Mouse (Mus musculus) intestine, postnatal 0 days (tissue): ENCODE data around the gene Dact3. TPM values are rescaled to one million over a fixed set of nuclear protein-coding genes. Genes with fewer than 3 reads are reported as not detected.
A peak's percentile ranks its signal among the peaks of the same experiment; 100 is the strongest.

Source experiments
- ATAC-seq: fragments of 200-750 bp; cut with Nextera tagmentation; 2 replicates; pipeline ENCODE4 v1.8.0; 2017; ENCODE audit warnings: mild to moderate bottlenecking, moderate TSS enrichment, moderate library complexity
- H3K27ac ChIP-seq: fragments of 300-500 bp; sonication (generic); 2 replicates; pipeline ENCODE4 v1.5.1; 2014; ENCODE audit warnings: mild to moderate bottlenecking, low read depth, low read length, moderate library complexity
- H3K27me3 ChIP-seq: fragments of 300-500 bp; sonication (generic); replicated peaks from 2 replicates; pipeline ENCODE4 v1.6.1; 2014; ENCODE audit warnings: low read length, mixed read lengths; ENCODE audit not compliant: control insufficient read depth, insufficient read depth
- H3K36me3 ChIP-seq: fragments of 300-500 bp; sonication (generic); 2 replicates; pipeline ENCODE4 v1.6.1; 2014; ENCODE audit warnings: mild to moderate bottlenecking, moderate library complexity; ENCODE audit not compliant: control insufficient read depth, insufficient read depth
- H3K4me1 ChIP-seq: fragments of 300-500 bp; sonication (generic); replicated peaks from 2 replicates; pipeline ENCODE4 v1.6.1; 2014; ENCODE audit warnings: antibody characterized with exemption, low read length, mixed read lengths; ENCODE audit not compliant: control insufficient read depth, insufficient read depth
- H3K4me2 ChIP-seq: fragments of 300-500 bp; sonication (generic); replicated peaks from 2 replicates; pipeline ENCODE4 v1.6.1; 2014; ENCODE audit warnings: low read depth, mild to moderate bottlenecking, moderate library complexity
- H3K4me3 ChIP-seq: fragments of 300-500 bp; sonication (generic); 2 replicates; pipeline ENCODE4 v1.5.1; 2014; ENCODE audit warnings: low read depth, low read length
- H3K9ac ChIP-seq: fragments of 300-500 bp; sonication (generic); 2 replicates; pipeline ENCODE4 v1.6.1; 2014; ENCODE audit warnings: mild to moderate bottlenecking, low read depth, low read length
- H3K9me3 ChIP-seq: fragments of 300-500 bp; sonication (generic); 2 replicates; pipeline ENCODE4 v1.6.1; 2016; ENCODE audit warnings: mixed run types; ENCODE audit not compliant: control insufficient read depth
- CTCF ChIP-seq: sonication (generic); IDR thresholded peaks from 2 replicates; pipeline ENCODE4 v1.5.1; 2016; ENCODE audit warnings: low read depth, mild to moderate bottlenecking, control low read depth, antibody characterized with exemption, moderate library complexity
- WGBS: fragments of 180-500 bp; shearing (Covaris S2); extraction: QIAGEN DNeasy Blood & Tissue Kit; methylation state at CpG from one replicate; pipeline ENCODE4 v1.1.7; 2014; 5-methylcytosine and 5-hydroxymethylcytosine counted together
- polyA plus RNA-seq: library from polyadenylated mRNA; unstranded; fragments of >200 nt; fragmentation: Nextera tagmentation; extraction: Ambion mirVana; gene quantifications from 2 replicates; pipeline ENCODE4 v1.2.1, GENCODE M21; 2015

The Dact3 gene
- polyA plus RNA-seq, 1 experiment from 2014 or later = 3.7 TPM

DNA sequence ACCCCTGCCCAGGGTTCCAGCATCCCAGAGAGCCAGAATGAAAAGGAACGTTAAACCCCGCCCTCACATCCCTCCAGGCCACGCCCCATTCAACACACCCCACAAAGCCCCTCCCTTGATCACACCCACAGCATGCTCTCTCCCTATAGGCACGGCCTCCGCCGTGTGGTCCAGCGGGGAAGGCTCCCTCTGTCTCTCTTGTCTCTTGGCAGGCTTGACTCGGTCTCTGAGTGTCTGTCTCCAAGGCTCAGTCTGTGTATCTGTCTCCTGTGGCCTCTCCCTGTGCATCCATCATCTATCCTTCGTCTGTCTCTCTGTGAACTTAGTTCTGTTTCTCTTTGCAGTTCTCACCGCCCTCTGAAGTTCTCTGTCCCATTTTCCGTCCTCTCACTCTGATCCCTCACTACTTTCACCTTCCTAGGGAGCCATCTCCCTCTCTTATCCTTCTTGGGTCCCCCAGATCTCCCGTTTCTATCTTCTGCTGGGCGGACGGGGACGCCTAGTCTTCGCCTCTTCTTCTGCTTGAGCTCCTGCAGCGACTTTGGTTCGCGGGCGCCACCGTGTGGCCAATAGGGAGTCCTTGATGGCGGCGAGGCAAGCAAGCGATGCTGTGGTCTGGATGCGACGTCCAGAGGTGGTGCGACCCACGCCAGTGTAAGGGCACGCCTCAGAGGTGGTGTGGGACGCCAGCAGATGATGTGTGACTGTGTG is 16.7 kb downstream of the Dact3 start, which contains the start of gene Gng8:
Gene Gng8 (plus strand): TSS at position 146 of the 711 bp plus-strand sequence.
- Histone ChIP-seq H3K4me3 (peak within 1 kb of the TSS; percentile 34), H3K9me3 (no peaks in the 10 kb centered on the region), H3K4me1 (0 out of 2 replicates have a peak, but pooled peaks cover 5% of the 10 kb centered on the region), H3K36me3 (no peaks in the 10 kb centered on the region; the same call in 1 of the 2 replicates), H3K9ac (no peak within 1 kb of the TSS), H3K4me2 (peak within 1 kb of the TSS; percentile 63), H3K27ac (peak within 1 kb of the TSS; percentile 58), H3K27me3 (peaks cover 42% of the 10 kb centered on the region)
- WGBS = under 1% methylated on average over 30 of the region's 30 CpGs
- peak; percentile 78 for ATAC-seq
- TF ChIP-seq CTCF = peak; percentile 98

DNA sequence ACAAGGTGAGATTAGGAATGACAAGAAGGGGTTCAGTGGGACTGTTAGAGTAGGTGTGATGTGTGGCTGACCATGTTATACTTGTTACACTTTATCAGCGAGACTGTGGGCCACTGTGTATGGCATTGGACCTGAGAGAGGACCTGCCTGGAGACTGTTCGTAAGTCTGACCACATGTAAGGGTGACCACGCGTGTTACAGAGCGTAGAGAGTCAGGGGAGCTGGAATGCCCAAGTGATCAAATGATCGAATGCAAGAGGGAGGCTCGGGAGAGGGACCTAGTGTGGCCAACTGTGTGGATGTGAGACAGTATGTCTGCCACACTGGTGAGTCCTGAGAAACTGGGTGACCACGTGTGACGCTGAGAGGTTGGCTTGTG is 17.2 kb downstream of the Dact3 start:
- H3K9me3 ChIP-seq = no peaks in the 10 kb centered on the region
- 41% methylated on average over 9 of the region's 9 CpGs for WGBS
- H3K27ac ChIP-seq = no peak overlapping the region
- H3K9ac ChIP-seq = no peak overlapping the region
- H3K4me2 ChIP-seq = peak overlapping the region; percentile 63
- no peak for TF ChIP-seq CTCF
- no peak for ATAC-seq
- H3K4me3 ChIP-seq = no peak overlapping the region
- H3K27me3 ChIP-seq = peaks cover 41% of the 10 kb centered on the region
- H3K36me3 ChIP-seq = no peaks in the 10 kb centered on the region; the same call in 1 of the 2 replicates
- H3K4me1 ChIP-seq = 0 out of 2 replicates have a peak, but pooled peaks cover 5% of the 10 kb centered on the region

DNA sequence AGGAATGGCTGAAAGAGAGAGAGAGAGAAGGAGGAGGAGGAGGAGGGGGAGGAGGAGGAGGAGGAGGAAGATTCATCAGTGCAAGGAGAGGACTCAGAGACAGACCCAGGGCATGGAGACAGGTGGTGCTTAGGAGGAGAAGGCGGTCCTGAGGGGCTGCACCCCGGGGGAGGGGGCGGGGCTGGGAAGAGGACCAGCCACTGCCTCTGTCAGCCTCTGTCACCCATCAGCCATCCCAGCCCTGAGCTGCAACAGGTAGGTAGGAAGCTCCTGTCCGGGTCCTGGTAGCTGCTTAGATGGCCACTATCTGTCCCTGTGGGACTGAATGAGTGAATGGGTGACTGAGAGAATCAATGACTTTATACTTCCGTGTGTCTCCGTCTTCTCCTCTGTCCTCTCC is 18.5 kb downstream of the Dact3 start:
- H3K4me2 ChIP-seq = no peak overlapping the region

DNA sequence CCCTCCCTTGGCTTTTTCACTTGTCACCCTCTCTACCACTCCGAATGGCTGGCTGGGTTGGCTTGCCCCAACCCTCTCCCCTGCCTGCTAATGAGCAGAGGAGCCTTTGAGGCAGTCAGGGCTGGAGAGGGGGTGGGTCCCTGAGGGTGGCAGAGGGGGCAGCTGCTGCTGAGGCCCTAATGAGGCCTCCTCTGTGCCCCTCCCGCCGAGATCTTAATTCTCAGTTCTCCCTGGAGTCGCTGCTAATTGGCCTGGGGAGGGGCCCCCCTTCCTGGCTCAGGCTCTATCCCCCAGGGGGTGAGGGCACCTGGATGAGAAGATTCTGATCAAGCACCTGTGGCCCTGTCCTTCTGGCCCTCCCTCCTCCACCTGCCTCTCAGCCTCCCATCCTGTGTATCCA is 19.2 kb downstream of the Dact3 start:
- no peak for TF ChIP-seq CTCF
- no peaks in the 10 kb centered on the region for H3K36me3 ChIP-seq
- 12% methylated on average over 4 of the region's 4 CpGs for WGBS
- no peak overlapping the region for H3K4me3 ChIP-seq
- no peak overlapping the region for H3K27ac ChIP-seq
- H3K4me2 ChIP-seq = no peak overlapping the region
- H3K27me3 ChIP-seq = peaks cover 41% of the 10 kb centered on the region
- no peak for ATAC-seq
- H3K9me3 ChIP-seq = no peaks in the 10 kb centered on the region
- H3K9ac ChIP-seq = no peak overlapping the region
- H3K4me1 ChIP-seq = 0 out of 2 replicates have a peak, but pooled peaks cover 5% of the 10 kb centered on the region

More for the DNA sequence above, 18.5 kb downstream of the Dact3 start:
- no peaks in the 10 kb centered on the region for H3K9me3 ChIP-seq
- 0 out of 2 replicates have a peak, but pooled peaks cover 5% of the 10 kb centered on the region for H3K4me1 ChIP-seq
- no peak for TF ChIP-seq CTCF
- no peak overlapping the region for H3K27ac ChIP-seq
- H3K27me3 ChIP-seq = peaks cover 41% of the 10 kb centered on the region
- ATAC-seq = no peak
- H3K4me3 ChIP-seq = no peak overlapping the region
- H3K9ac ChIP-seq = no peak overlapping the region
- 21% methylated on average over 6 of the region's 6 CpGs for WGBS
- no peaks in the 10 kb centered on the region for H3K36me3 ChIP-seq

DNA sequence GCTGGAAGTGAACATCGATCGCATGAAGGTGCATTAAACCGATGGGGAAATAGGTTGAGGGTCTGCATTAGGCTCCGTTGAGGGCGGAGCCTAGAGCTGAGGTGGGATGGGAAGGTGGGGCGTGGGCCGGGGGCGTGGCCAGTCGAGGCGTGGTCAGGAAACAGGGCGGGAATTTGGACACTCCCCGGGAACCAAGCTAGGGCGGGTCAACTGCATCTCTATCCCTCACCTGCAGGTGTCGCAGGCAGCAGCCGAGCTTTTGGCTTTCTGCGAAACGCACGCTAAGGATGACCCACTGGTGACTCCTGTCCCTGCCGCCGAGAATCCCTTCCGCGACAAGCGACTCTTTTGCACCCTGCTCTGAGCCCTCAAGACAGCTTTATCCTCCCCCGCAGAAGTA is 19.9 kb downstream of the Dact3 start:
- Histone ChIP-seq H3K9ac (no peak overlapping the region), H3K4me3 (no peak overlapping the region), H3K9me3 (no peaks in the 10 kb centered on the region), H3K27ac (no peak overlapping the region), H3K4me2 (peak overlapping the region; percentile 49), H3K27me3 (peaks cover 37% of the 10 kb centered on the region), H3K4me1 (0 out of 2 replicates have a peak, but pooled peaks cover 5% of the 10 kb centered on the region), H3K36me3 (no peaks in the 10 kb centered on the region)
- no peak for ATAC-seq
- WGBS = under 1% methylated on average over 24 of the region's 24 CpGs
- TF ChIP-seq CTCF = peak; percentile 92

DNA sequence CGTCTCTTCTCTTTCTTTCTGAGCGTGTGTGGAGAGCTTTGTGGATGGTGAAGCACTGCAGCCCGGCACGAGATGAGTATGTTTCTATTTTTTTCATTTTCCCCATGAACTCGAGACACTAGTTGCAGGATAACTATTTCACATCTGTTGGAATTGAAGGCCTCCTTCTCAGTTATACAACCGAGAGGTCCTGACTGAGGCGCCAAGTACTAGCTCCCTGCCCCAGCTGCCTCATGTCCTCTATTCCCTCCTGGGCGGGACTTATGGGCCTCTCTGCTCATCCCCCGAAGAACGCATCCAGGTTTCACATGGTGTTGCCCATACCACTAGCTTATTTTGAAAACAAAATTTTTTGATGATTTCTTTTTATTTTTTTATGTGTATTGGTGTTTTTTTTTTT is 20.4 kb downstream of the Dact3 start:
- ATAC-seq = no peak
- peaks cover 39% of the 10 kb centered on the region for H3K27me3 ChIP-seq
- no peaks in the 10 kb centered on the region for H3K9me3 ChIP-seq
- H3K4me3 ChIP-seq = no peak overlapping the region
- no peak for TF ChIP-seq CTCF
- peak overlapping the region; percentile 49 for H3K4me2 ChIP-seq
- no peak overlapping the region for H3K9ac ChIP-seq
- 0 out of 2 replicates have a peak, but pooled peaks cover 5% of the 10 kb centered on the region for H3K4me1 ChIP-seq
- 30% methylated on average over 10 of the region's 10 CpGs for WGBS
- H3K36me3 ChIP-seq = no peaks in the 10 kb centered on the region
- H3K27ac ChIP-seq = no peak overlapping the region
